ENCODE assay signal across 1 mouse cellular context in the genomic region with DNA sequence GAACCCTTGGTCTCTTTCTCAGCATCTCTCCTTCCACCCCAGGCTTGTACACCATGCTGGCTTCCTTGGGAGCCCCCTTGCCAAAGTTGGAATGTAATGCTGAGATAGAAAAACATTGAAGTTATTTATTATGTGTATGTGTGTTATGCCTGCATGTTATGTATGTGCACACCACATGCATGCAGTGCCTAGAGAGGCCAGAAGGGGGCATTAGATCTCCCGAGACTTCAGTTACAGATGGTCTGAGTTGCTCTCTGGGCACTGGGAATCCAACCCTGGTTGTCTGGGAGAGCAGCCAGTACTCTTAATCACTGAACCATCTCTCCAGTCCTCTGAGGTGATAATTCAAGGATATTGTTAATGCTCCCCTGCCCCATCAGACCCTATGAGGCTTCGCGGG.
TF ChIP-seq lines count a peak whose summit lies in the region.

No protein-coding gene starts in this region.

TF ChIP-seq in MEL, 35 proteins besides CTCF, POLR2A, EP300 and RAD21:
- TF ChIP-seq UBTF (IDR thresholded peaks at IDR 0.05; ENCODE audit: borderline replicate concordance, insufficient read depth, low read depth, low read length) (no peak), NRF1 (IDR thresholded peaks at IDR 0.05; ENCODE audit: insufficient read depth, low read depth, low read length, poor library complexity, severe bottlenecking) (no peak), SMC3 (IDR thresholded peaks at IDR 0.05; ENCODE audit: low read depth, low read length) (peak; percentile 33; the same call in 1 of the 2 replicates)
